Mouse (Mus musculus): ENCODE data around the gene Zfp709.
"Not testable (repeated sequence)": the region's sequence is repeated elsewhere in the genome, so short reads cannot be mapped to it uniquely, and the experiment has no call there.

Gene Zfp709

GRCm38 (mm10) chr8:71922567-71923401 lies 41.0 kb downstream of the Zfp709 start:
- peak; percentile 90 for DNase-seq (ENCODE audit: extremely low read depth, insufficient read length, low spot score)

- no peak for DNase-seq (ENCODE audit: extremely low read depth, insufficient read length, low spot score)
These were observed 44.0 kb downstream of the Zfp709 start for GRCm38 (mm10) chr8:71925791-71926190.

DNA sequence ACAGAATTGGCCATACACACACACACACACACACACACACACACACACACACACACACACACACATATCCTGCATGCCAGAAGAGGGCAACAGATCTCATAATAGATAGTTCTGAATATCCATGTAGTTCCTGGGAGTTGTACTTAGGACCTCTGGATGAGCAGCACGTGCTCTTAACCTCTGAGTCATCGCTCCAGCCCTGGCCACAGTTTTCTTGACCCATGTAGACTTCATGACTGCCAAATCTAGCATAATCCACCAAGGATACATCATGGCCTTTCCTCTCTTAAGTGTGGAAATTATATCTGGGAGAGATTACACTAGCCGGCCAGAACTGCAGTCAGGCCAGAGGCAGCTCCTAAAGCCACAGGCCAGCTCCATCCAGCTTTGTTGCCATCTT lies 44.7 kb downstream of the Zfp709 start:
- DNase-seq (ENCODE audit: extremely low read depth, insufficient read length, low spot score), result no peak

- no peak for DNase-seq (ENCODE audit: extremely low read depth, insufficient read length, low spot score)
These were observed 46.0 kb downstream of the Zfp709 start for GRCm38 (mm10) chr8:71927779-71928178.

DNA sequence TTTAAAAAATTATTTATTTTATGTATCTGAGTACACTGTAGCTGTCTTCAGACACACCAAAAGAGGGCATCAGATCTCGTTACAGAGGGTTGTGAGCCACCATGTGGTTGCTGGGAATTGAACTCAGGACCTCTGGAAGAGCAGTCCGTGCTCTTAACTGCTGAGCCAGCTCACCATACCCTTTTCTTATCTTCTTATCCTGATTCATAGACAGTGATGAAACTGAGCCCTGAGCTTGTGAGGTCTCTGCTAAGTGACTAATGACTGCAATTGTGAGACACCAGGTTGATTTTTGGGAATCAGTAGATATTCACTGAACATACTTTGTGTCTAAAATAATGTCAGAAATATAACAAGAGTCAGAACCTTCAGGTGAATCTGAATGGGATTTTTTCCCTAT lies 56.2 kb downstream of the Zfp709 start:
- not testable (repeated sequence) for DNase-seq (ENCODE audit: extremely low read depth, insufficient read length, low spot score)

DNA sequence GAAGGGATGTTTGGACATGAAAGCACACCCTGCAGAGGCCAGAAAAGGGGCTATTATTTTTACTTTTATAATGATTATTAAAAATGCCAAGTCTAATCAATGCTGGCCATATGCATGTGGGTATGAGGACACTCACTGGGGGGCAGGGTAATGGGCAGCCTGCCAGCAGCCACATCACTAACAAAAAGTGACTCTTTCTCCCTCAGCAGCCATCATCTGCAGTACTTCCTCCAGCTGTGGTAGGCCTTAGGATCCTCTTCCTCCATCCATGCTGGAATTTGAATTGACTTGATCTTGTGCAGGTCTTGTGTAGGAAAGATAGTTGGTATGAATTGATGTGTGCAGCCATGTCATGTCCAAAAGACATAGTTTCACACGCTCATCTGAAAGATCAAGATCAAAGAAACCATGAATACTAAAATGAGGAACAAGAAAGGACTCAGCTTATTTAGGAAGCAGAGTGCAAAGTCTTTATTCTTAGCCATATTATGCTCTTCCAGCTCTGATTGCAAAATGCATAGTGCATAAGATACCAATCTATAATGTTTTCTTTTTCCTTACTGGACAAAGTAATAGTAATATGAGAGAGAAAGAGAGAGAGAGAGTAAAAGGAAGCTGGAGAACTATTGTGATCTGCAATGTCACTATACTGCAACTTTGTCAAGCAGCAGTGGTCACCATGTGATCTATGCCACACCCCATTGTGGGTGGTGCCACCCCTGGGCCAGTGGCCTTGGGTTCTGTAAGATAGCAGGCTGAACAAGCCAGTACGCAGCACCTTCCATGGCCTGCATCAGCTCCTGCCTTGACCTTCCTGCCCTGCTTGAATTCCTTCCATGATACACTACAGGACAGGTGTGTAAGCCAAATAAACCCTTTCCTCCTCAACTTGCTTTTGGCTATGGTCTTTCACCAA lies 58.7 kb downstream of the Zfp709 start:
- DNase-seq (ENCODE audit: extremely low read depth, insufficient read length, low spot score), result no peak

DNA sequence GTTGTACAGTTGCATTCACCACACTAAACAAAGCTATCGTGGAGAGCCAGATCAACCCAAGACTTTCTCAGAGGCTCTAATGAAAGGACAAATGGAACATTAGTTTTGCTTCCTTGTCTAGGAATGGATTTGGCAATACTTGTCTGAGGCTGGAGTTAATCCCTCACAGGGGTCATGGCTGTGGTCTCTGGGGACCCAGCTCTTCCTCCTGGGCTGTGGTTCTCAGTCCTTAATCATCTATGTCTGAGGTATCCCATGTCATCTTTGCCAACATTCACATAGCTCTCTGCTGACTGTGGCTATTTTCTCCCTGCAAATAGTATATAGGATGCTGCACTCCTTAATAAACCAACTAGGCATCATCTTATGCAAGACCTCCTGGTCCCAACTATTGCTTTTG lies 60.0 kb downstream of the Zfp709 start:
- no peak for DNase-seq (ENCODE audit: extremely low read depth, insufficient read length, low spot score)

Data from 3134 (cell line).